14 mouse cellular contexts compared by ENCODE assay signal in the genomic region with DNA sequence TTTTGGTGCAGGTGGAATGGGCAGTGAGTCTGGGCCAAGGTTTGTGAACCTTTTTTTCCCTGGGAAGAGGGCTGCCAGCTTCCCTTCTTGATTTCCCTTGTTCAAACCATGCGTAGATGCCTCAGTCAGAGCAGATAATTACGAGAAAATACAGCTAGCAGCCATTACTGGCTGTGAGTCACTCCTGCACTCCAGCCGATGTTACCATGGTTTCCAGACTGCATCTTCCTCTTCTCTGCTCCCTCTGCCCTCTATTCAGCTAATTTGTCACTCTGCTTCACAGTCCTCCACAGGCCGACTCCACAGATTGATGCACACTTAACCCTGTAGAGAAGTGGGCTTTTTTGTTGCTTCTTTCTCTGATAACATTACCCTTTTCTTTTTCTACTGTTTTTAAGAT. TPM values are rescaled to one million over a fixed set of nuclear protein-coding genes. Genes with fewer than 3 reads are reported as not detected.
A peak's percentile ranks its signal among the peaks of the same experiment; 100 is the strongest.
DNase-seq lines count a peak whose midpoint lies in the region; ATAC-seq and TF ChIP-seq lines count a peak whose summit lies in the region.
"Had no signal": no experiment of that assay in that cellular context is flagged by ENCODE, and none has a peak within 500 bp of the region (broad histone marks: within the 10 kb centered on the region; RNA-seq: fewer than 3 reads in every experiment).

No protein-coding gene starts in this region.

- H3K4me2 ChIP-seq in neural tube, embryonic 13.5 days = no peak overlapping the region
- H3K4me2 ChIP-seq in forebrain, embryonic 15.5 days (replicated peaks) = no peak overlapping the region
- H3K4me2 ChIP-seq in lung, postnatal 0 days (replicated peaks; ENCODE audit: low read depth, low read length) = no peak overlapping the region
- H3K4me2 ChIP-seq: embryonic facial prominence, embryonic 13.5 days; liver, embryonic 13.5 days had no signal

- H3K9ac ChIP-seq in neural tube, embryonic 13.5 days = no peak overlapping the region
- H3K9ac ChIP-seq in forebrain, embryonic 15.5 days (replicated peaks) = no peak overlapping the region
- no peak overlapping the region for H3K9ac ChIP-seq in lung, postnatal 0 days (replicated peaks; ENCODE audit: low read depth)
- H3K9ac ChIP-seq: embryonic facial prominence, embryonic 13.5 days; liver, embryonic 13.5 days had no signal

- TF ChIP-seq POLR2A in olfactory bulb, adult 2 months (IDR thresholded peaks at IDR 0.05; ENCODE audit: insufficient read depth, low read depth, low read length) = no peak

- no peak for ATAC-seq in neural tube, embryonic 13.5 days (ENCODE audit: low read depth)
- no peak for ATAC-seq in forebrain, embryonic 15.5 days (replicated peaks)
- no peak for ATAC-seq in lung, postnatal 0 days

- DNase-seq in neural tube, embryonic 10.5 days (ENCODE audit: extremely low spot score, low spot score) = no peak
- DNase-seq in layer of hippocampus, postnatal 36 days = peak; percentile 5 to 8
- DNase-seq in lung, postnatal 0 days (ENCODE audit: low spot score) = no peak
- no peak for DNase-seq in c-Kit-positive CD71-positive TER-119-positive erythroid progenitor cells, embryonic 14.5 days (ENCODE audit: low spot score)
- DNase-seq in adrenal gland, adult 2 months = no peak
- DNase-seq: cerebellum, adult 11-12 months; gastrocnemius, postnatal 10 days; heart, postnatal 4 days; liver, embryonic 13.5 days; thymus, adult 18-20 months had no signal

- no peak for TF ChIP-seq EP300 in lung, postnatal 0 days (IDR thresholded peaks at IDR 0.05)

- TF ChIP-seq CTCF in olfactory bulb, adult 2 months (IDR thresholded peaks at IDR 0.05; ENCODE audit: insufficient read depth, low read depth, low read length) = no peak
- no peak for TF ChIP-seq CTCF in lung, postnatal 0 days (IDR thresholded peaks at IDR 0.05)

- H3K9me3 ChIP-seq in neural tube, embryonic 13.5 days = no peaks in the 10 kb centered on the region
- no peaks in the 10 kb centered on the region for H3K9me3 ChIP-seq in forebrain, embryonic 15.5 days
- no peaks in the 10 kb centered on the region for H3K9me3 ChIP-seq in lung, postnatal 0 days (ENCODE audit: low read length)
- H3K9me3 ChIP-seq: embryonic facial prominence, embryonic 13.5 days; liver, embryonic 13.5 days had no signal

- peaks cover 10% of the 10 kb centered on the region for H3K27me3 ChIP-seq in neural tube, embryonic 13.5 days
- H3K27me3 ChIP-seq in forebrain, embryonic 15.5 days = no peaks in the 10 kb centered on the region
- no peaks in the 10 kb centered on the region for H3K27me3 ChIP-seq in lung, postnatal 0 days (replicated peaks; ENCODE audit: insufficient read depth, low read length)

- H3K36me3 ChIP-seq in neural tube, embryonic 13.5 days = no peaks in the 10 kb centered on the region
- H3K36me3 ChIP-seq in forebrain, embryonic 15.5 days = no peaks in the 10 kb centered on the region
- H3K36me3 ChIP-seq in lung, postnatal 0 days (ENCODE audit: insufficient read depth, low read length) = no peaks in the 10 kb centered on the region
- H3K36me3 ChIP-seq: embryonic facial prominence, embryonic 13.5 days; liver, embryonic 13.5 days had no signal

- H3K27ac ChIP-seq in neural tube, embryonic 13.5 days (replicated peaks) = peak overlapping the region; percentile 70
- H3K27ac ChIP-seq in forebrain, embryonic 15.5 days (replicated peaks) = peak overlapping the region; percentile 75
- peak overlapping the region; percentile 99 for H3K27ac ChIP-seq in olfactory bulb, adult 2 months (ENCODE audit: insufficient read depth, low read depth, low read length)
- H3K27ac ChIP-seq in lung, postnatal 0 days (ENCODE audit: low read length) = no peak overlapping the region
- H3K27ac ChIP-seq: embryonic facial prominence, embryonic 13.5 days; liver, embryonic 13.5 days had no signal

- 25% methylated on average over 4 of the region's 4 CpGs for WGBS in neural tube, embryonic 13.5 days
- 33% methylated on average over 4 of the region's 4 CpGs for WGBS in forebrain, embryonic 15.5 days
- 24% methylated on average over 4 of the region's 4 CpGs for WGBS in olfactory bulb, adult 2 months
- 41% methylated on average over 4 of the region's 4 CpGs for WGBS in lung, postnatal 0 days

- peaks cover 6% of the 10 kb centered on the region for H3K4me1 ChIP-seq in neural tube, embryonic 13.5 days (replicated peaks)
- peaks cover 5% of the 10 kb centered on the region for H3K4me1 ChIP-seq in forebrain, embryonic 15.5 days
- peaks cover 4% of the 10 kb centered on the region for H3K4me1 ChIP-seq in olfactory bulb, adult 2 months (ENCODE audit: control insufficient read depth, insufficient read depth, low read length)
- H3K4me1 ChIP-seq in lung, postnatal 0 days (ENCODE audit: insufficient read depth, low read depth, low read length) = no peaks in the 10 kb centered on the region
- H3K4me1 ChIP-seq: embryonic facial prominence, embryonic 13.5 days had no signal

- H3K4me3 ChIP-seq in neural tube, embryonic 13.5 days = no peak overlapping the region
- H3K4me3 ChIP-seq in forebrain, embryonic 15.5 days = no peak overlapping the region
- no peak overlapping the region for H3K4me3 ChIP-seq in olfactory bulb, adult 2 months (ENCODE audit: insufficient read depth, low read depth, low read length)
- no peak overlapping the region for H3K4me3 ChIP-seq in lung, postnatal 0 days (ENCODE audit: low read depth, low read length)
- H3K4me3 ChIP-seq: embryonic facial prominence, embryonic 13.5 days; liver, embryonic 13.5 days had no signal

RNA-seq across cellular contexts. Expression of a gene that starts 3.6 kb away (rescaled TPM):
- polyA plus RNA-seq in neural tube, embryonic 13.5 days (2015; fragmentation: Nextera tagmentation; extraction: Ambion mirVana) = 77.1 and 97.1 TPM in 2 replicates
- polyA plus RNA-seq in forebrain, embryonic 15.5 days (2015; fragmentation: Nextera tagmentation; extraction: Ambion mirVana) = 61.5 and 71.5 TPM in 2 replicates
- 10 to 100 TPM; 33.5 to 35.8 TPM for total RNA-seq in layer of hippocampus, postnatal 36 days (2021)
- not detected in 2 replicates for polyA plus RNA-seq in olfactory bulb, adult 2 months (2012; ENCODE audit: insufficient read depth, insufficient read length, low replicate concordance, missing spikeins)
- 41.4 and 58.7 TPM in 2 replicates for polyA plus RNA-seq in lung, postnatal 0 days (2015; fragmentation: Nextera tagmentation; extraction: Ambion mirVana)
- 10 to 100 TPM; 65.5 to 72.8 TPM for total RNA-seq in adrenal gland, adult 2 months (2021)
- not detected in 2 replicates for polyA plus RNA-seq in adrenal gland, adult 2 months (2012; rRNA removed)

RNA-seq across cellular contexts. Expression of a gene that starts 41.2 kb away (rescaled TPM):
- 2.2 and 2.8 TPM in 2 replicates for polyA plus RNA-seq in neural tube, embryonic 13.5 days (2015; fragmentation: Nextera tagmentation; extraction: Ambion mirVana)
- polyA plus RNA-seq in forebrain, embryonic 15.5 days (2015; fragmentation: Nextera tagmentation; extraction: Ambion mirVana) = 4.5 and 4.8 TPM in 2 replicates
- total RNA-seq in layer of hippocampus, postnatal 36 days (2021) = under 1 TPM; 0.13 to 0.17 TPM
- polyA plus RNA-seq in olfactory bulb, adult 2 months (2012; ENCODE audit: insufficient read depth, insufficient read length, low replicate concordance, missing spikeins) = not detected in 2 replicates
- polyA plus RNA-seq in lung, postnatal 0 days (2015; fragmentation: Nextera tagmentation; extraction: Ambion mirVana) = 0.87 and 1.1 TPM in 2 replicates
- under 1 TPM; 0.28 to 0.63 TPM for total RNA-seq in adrenal gland, adult 2 months (2021)
- not detected in 2 replicates for polyA plus RNA-seq in adrenal gland, adult 2 months (2012; rRNA removed)

RNA-seq across cellular contexts. Expression of a gene that starts 44.6 kb away (rescaled TPM):
- polyA plus RNA-seq in neural tube, embryonic 13.5 days (2015; fragmentation: Nextera tagmentation; extraction: Ambion mirVana) = 4.3 and 5.0 TPM in 2 replicates
- polyA plus RNA-seq in forebrain, embryonic 15.5 days (2015; fragmentation: Nextera tagmentation; extraction: Ambion mirVana) = 6.3 and 7.5 TPM in 2 replicates
- 10 to 100 TPM in 1 of 2 experiments, 1 to 10 TPM in 1; 10.0 to 12.1 TPM for total RNA-seq in layer of hippocampus, postnatal 36 days (2021)
- polyA plus RNA-seq in olfactory bulb, adult 2 months (2012; ENCODE audit: insufficient read depth, insufficient read length, low replicate concordance, missing spikeins) = not detected in 2 replicates
- polyA plus RNA-seq in lung, postnatal 0 days (2015; fragmentation: Nextera tagmentation; extraction: Ambion mirVana) = 1.5 and 1.7 TPM in 2 replicates
- total RNA-seq in adrenal gland, adult 2 months (2021) = 1 to 10 TPM; 7.7 to 8.6 TPM
- 8.2 and 9.8 TPM in 2 replicates for polyA plus RNA-seq in adrenal gland, adult 2 months (2012; rRNA removed)

Comparison
In these comparisons a context has a peak if more than half of its experiments do, and no peak if none do; other contexts are left out.
1. DNase-seq: peak in layer of hippocampus, postnatal 36 days (2 of 2); none in neural tube, embryonic 10.5 days (single experiment), lung, postnatal 0 days (single experiment), c-Kit-positive CD71-positive TER-119-positive erythroid progenitor cells, embryonic 14.5 days (single experiment) and adrenal gland, adult 2 months (single experiment).
2. RNA of a gene that starts 3.6 kb away (polyA plus RNA-seq): 77.1 to 97.1 TPM in neural tube, embryonic 13.5 days, 61.5 to 71.5 TPM in forebrain, embryonic 15.5 days and 41.4 to 58.7 TPM in lung, postnatal 0 days; not detected in adrenal gland, adult 2 months and not detected in olfactory bulb, adult 2 months; every median in the first group is over 10 times any median in the second.